Mouse (Mus musculus): ENCODE results near the gene Tmc8. TPM values are rescaled to one million over a fixed set of nuclear protein-coding genes. Genes with fewer than 3 reads are reported as not detected.

Tmc8 gene
- polyA plus RNA-seq, 1 experiment from 2014 or later: 5.4 TPM

DNA sequence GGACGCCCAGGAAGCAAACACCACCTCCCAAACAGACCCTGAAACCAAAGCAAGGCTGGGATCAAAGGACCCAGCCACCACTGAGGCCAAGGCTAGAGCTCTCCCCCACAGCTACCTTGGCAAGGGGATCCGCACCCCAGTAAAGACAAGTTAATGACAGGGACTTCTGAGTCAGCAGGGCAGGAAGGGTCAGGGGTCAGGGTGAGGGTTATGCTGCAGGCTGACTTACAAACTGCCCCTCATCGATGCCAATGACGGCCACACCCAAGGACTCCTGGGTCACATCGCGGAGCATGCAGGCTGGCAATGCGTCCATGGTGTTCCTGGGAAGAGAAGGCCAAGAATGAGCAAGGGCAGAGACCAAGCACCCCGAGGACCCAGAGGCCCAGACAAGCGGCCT is 40.0 kb downstream of the Tmc8 start:
- no peaks in the 10 kb centered on the region for H3K27me3 ChIP-seq (replicated peaks)
- no peak overlapping the region; the same call in 1 of the 2 replicates for H3K27ac ChIP-seq
- H3K9me3 ChIP-seq: no peaks in the 10 kb centered on the region
- H3K4me1 ChIP-seq: peaks cover 50% of the 10 kb centered on the region
- WGBS: 86% methylated on average over 9 of the region's 9 CpGs
- no peak overlapping the region for H3K4me3 ChIP-seq (replicated peaks)
- peaks cover 41% of the 10 kb centered on the region for H3K36me3 ChIP-seq
- H3K4me2 ChIP-seq: no peak overlapping the region
- no peak overlapping the region for H3K9ac ChIP-seq
- no peak for ATAC-seq (ENCODE audit: insufficient read depth, low FRiP score, low read depth)

DNA sequence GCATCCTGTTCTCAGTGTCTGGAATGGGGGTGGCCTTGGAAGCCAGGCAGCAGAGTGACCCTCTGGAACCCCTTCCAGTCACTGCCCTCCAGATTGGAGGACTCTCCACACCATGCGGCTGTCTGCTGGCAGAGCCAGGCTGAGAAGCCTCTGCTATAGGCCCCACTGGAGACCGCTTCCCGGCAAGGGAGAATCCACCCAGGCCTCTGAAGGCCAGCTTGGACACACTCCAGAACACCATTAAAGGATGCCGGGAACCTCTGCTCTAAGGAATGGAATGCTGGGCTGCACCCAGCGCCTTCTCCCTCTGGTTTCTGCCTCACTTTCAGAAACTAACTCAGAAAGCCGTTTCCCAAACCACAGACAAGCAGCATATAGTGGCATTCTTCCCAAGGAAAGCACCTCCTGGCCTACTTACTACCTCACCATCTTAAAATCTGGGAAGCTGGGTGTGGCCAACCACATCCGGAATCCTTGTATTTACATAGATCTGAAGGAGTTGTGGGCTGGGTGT is 40.9 kb downstream of the Tmc8 start:
- H3K36me3 ChIP-seq: peaks cover 34% of the 10 kb centered on the region
- H3K27ac ChIP-seq: peak overlapping the region; percentile 46
- peak overlapping the region; percentile 5 for H3K4me2 ChIP-seq
- no peak overlapping the region for H3K9ac ChIP-seq
- no peak for ATAC-seq (ENCODE audit: insufficient read depth, low FRiP score, low read depth)
- 0 out of 2 replicates have a peak overlapping the region, but pooled peaks have one; percentile 1 for H3K4me3 ChIP-seq (replicated peaks)
- peaks cover 59% of the 10 kb centered on the region for H3K4me1 ChIP-seq
- H3K27me3 ChIP-seq (replicated peaks): no peaks in the 10 kb centered on the region
- no peaks in the 10 kb centered on the region for H3K9me3 ChIP-seq
- 63% methylated on average over 7 of the region's 7 CpGs for WGBS

DNA sequence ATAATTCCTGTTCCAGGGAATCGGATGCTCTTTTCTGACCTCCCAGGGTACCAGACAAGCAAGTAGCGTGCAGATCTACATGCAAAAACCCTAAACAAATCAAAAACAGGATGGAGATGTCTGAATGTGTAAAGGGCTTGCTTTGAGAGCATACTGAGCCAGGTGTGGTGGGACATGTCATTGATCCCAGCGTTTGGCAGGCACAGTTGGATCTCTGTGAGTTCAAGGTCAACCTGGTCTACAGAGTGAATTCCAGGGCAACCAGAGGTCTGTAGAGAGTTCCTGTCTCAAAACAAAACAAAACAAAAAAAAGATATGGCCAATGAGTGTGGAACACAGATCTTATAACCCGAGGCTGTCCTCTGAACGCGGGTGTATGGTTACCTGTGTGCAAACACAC is 41.5 kb downstream of the Tmc8 start:
- no peak overlapping the region for H3K9ac ChIP-seq
- peaks cover 64% of the 10 kb centered on the region for H3K4me1 ChIP-seq
- 0 out of 2 replicates have a peak overlapping the region, but pooled peaks have one; percentile 1 for H3K4me3 ChIP-seq (replicated peaks)
- H3K27me3 ChIP-seq (replicated peaks): no peaks in the 10 kb centered on the region
- peak overlapping the region; percentile 46 for H3K27ac ChIP-seq
- no peak for ATAC-seq (ENCODE audit: insufficient read depth, low FRiP score, low read depth)
- no peaks in the 10 kb centered on the region for H3K9me3 ChIP-seq
- H3K4me2 ChIP-seq: peak overlapping the region; percentile 5; the same call in 1 of the 2 replicates
- peaks cover 28% of the 10 kb centered on the region for H3K36me3 ChIP-seq
- WGBS: 85% methylated on average over 6 of the region's 6 CpGs

DNA sequence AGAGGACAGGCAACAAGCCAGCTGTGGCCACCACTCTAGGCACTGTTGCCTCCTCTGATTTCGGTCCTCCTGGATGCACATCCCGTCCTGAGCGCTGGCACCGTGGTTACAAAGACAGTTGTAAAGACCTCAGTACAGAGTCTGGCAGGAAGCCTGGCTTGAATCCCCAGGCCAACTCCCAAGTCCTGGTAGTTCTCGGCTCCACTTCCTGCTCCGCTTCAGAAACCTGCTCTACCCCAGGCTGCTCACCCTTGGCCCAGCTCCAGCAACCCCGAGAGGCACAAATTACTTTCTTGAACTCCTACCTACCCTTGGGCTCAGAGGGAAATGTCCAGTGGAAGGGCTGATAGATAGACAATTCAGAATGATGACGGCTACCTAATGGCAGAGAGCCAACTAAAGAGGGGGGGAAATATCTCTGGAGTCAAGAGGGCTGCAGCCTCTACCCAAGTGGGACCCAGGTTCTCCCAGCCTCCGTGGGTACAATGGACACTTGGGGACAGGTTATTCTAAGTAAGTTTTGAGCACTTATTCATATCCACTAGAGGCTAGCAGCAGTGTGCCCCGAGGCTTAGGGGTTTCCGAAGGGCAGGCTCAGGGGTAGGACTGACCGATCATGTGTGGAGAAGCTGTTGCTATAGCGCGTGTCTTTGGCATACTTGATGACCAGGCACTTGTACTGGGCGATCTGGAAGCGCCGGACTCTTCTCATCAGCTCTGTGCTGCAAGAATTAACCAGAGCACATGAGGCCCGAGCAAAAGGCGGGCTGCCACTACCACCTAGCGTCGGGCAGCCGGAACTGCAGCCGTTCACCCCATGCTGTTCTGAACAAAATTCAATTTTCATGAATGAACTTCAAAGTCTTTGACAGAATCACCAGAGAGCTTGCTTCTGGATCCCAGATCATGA is 42.4 kb downstream of the Tmc8 start:
- H3K27me3 ChIP-seq (replicated peaks): no peaks in the 10 kb centered on the region

DNA sequence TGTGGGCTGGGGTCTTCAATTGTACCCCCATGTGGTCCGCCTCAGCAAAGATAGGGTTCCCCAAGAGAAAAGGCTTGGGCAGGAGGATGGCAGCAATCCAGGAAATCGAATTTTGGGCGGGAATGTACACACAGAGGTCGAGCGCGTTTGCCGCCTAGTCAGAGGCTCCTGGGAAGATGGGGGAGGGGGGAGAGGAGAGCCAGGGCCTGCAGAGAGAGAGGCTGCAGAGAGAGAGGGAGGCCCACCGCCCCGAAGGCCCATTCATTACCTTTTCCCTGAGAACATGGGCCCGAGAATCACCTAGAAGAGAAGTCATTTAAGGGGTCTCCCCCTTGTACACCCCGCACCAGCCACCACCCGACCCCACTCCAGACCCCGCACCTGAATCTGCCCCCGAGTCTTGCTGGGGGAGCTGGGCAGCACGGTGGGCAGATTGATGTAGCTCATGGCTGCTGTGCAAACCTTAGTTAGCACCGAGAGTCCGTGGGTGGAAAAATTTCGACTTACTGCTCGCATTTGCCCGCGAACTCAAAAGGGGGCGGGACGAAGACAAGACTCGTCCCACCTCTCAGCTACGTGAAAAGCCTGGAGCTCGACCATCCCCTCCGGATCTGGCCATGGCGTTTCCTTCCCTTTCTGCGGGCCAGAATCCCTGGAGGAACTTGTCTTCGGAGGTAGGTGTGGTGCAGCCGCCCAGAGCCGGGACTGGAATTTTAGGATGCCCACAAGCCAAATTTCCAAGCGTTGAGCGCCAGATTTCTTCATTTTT is 43.6 kb downstream of the Tmc8 start, which contains the start of the genes Afmid and Tk1:
Afmid (plus strand) TSS at position 592 of the 769 bp plus-strand sequence.
Tk1 (minus strand) TSS at position 760 of the 769 bp plus-strand sequence.
- under 1% methylated on average over 34 of the region's 34 CpGs for whole genome bisulfite sequencing
- Histone ChIP-seq H3K27ac (peak within 1 kb of the TSS; percentile 95), H3K36me3 (peaks cover 11% of the 10 kb centered on the region; the same call in 1 of the 2 replicates), H3K4me3 (replicated peaks) (peak within 1 kb of the TSS; percentile 62), H3K4me1 (peaks cover 83% of the 10 kb centered on the region), H3K9ac (peak within 1 kb of the TSS; percentile 65), H3K4me2 (peak within 1 kb of the TSS; percentile 93), H3K9me3 (no peaks in the 10 kb centered on the region), H3K27me3 (replicated peaks) (no peaks in the 10 kb centered on the region)
- ATAC-seq (ENCODE audit: insufficient read depth, low FRiP score, low read depth): peak; percentile 45; the same call in 1 of the 2 replicates

More for the DNA sequence above, 42.4 kb downstream of the Tmc8 start:
- 12% methylated on average over 23 of the region's 23 CpGs for WGBS
- H3K27ac ChIP-seq: peak overlapping the region; percentile 95
- peaks cover 73% of the 10 kb centered on the region for H3K4me1 ChIP-seq
- no peaks in the 10 kb centered on the region for H3K9me3 ChIP-seq
- ATAC-seq (ENCODE audit: insufficient read depth, low FRiP score, low read depth): peak; percentile 32; the same call in 1 of the 2 replicates
- H3K36me3 ChIP-seq: peaks cover 19% of the 10 kb centered on the region
- peak overlapping the region; percentile 93 for H3K4me2 ChIP-seq
- H3K9ac ChIP-seq: peak overlapping the region; percentile 65
- peak overlapping the region; percentile 62 for H3K4me3 ChIP-seq (replicated peaks)

DNA sequence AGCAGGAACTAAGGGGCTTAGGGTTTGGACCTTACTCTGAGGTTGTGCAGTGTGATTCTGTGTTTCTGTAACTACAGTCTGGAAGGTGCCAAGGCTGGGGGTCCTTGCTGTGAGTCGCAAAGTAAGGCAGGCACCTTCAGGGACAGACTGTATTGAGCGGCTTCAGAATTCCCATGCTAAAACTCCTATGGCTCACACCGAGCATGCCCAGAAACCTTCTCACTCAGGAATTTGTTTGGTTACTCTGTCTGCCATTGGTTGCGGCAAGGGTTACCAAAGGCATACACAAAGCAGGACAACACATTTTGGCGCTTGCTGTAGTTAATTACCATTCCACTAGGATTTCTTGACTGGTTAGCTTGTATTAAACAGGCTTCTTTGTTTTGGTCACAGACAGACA is 44.3 kb downstream of the Tmc8 start:
- Histone ChIP-seq H3K27me3 (replicated peaks) (no peaks in the 10 kb centered on the region), H3K9me3 (no peaks in the 10 kb centered on the region), H3K4me1 (peaks cover 86% of the 10 kb centered on the region), H3K9ac (peak overlapping the region; percentile 42), H3K36me3 (peaks cover 11% of the 10 kb centered on the region; the same call in 1 of the 2 replicates), H3K4me3 (replicated peaks) (peak overlapping the region; percentile 62), H3K4me2 (peak overlapping the region; percentile 93), H3K27ac (peak overlapping the region; percentile 95)
- WGBS: 11% methylated on average over 5 of the region's 5 CpGs
- ATAC-seq (ENCODE audit: insufficient read depth, low FRiP score, low read depth): no peak

DNA sequence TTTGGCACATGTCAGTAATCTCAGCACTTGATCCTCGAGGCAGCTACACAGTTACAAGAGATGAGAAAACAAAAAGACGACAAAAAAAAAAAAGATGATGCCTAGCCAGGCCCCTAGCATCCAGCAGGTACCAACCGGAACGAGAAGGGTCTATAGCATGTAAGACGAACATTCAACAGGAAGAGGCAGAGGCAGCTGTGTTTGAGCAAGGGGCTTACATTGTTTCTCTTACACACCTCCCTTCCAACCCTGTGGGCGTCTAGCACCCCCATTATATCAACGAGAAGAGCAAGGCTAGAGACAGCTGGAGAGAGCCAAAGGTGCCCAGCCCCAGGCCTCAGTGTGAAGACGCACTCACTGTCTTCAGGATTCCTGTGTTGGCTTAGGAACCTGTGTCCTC is 45.0 kb downstream of the Tmc8 start:
- H3K4me2 ChIP-seq: peak overlapping the region; percentile 93; the same call in 1 of the 2 replicates
- H3K9ac ChIP-seq: no peak overlapping the region
- H3K4me1 ChIP-seq: peaks cover 80% of the 10 kb centered on the region

DNA sequence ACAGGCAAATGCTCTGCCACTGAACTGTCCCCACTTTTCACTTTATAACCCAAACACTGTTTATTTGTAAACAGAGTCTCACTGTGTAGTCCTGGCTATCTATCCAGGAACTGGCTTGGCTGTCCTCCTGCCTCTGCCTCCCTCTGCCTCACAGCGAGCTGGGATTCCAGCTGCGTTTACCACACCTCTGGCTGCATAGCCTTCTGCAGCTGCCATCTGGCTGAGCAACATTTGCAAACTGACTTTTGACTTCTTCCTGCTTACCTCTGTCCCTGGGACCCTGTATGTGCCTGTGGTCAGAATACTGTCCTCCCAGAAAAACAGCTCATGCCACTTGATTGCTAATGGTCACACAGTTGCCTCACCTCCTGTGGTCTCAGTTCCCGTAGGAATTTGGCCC is 45.5 kb downstream of the Tmc8 start:
- Histone ChIP-seq H3K4me3 (replicated peaks) (no peak overlapping the region), H3K9me3 (no peaks in the 10 kb centered on the region), H3K27me3 (replicated peaks) (no peaks in the 10 kb centered on the region), H3K27ac (peak overlapping the region; percentile 95), H3K4me1 (peaks cover 83% of the 10 kb centered on the region), H3K4me2 (peak overlapping the region; percentile 14), H3K36me3 (0 out of 2 replicates have a peak, but pooled peaks cover 3% of the 10 kb centered on the region), H3K9ac (no peak overlapping the region)
- ATAC-seq (ENCODE audit: insufficient read depth, low FRiP score, low read depth): no peak
- 44% methylated on average over 3 of the region's 3 CpGs for WGBS

More for the DNA sequence above, 45.0 kb downstream of the Tmc8 start:
- no peak for ATAC-seq (ENCODE audit: insufficient read depth, low FRiP score, low read depth)
- H3K27ac ChIP-seq: peak overlapping the region; percentile 95; the same call in 1 of the 2 replicates
- no peaks in the 10 kb centered on the region for H3K9me3 ChIP-seq
- 42% methylated on average over 8 of the region's 8 CpGs for whole genome bisulfite sequencing
- peaks cover 3% of the 10 kb centered on the region; the same call in 1 of the 2 replicates for H3K36me3 ChIP-seq
- H3K4me3 ChIP-seq (replicated peaks): no peak overlapping the region
- no peaks in the 10 kb centered on the region for H3K27me3 ChIP-seq (replicated peaks)

DNA sequence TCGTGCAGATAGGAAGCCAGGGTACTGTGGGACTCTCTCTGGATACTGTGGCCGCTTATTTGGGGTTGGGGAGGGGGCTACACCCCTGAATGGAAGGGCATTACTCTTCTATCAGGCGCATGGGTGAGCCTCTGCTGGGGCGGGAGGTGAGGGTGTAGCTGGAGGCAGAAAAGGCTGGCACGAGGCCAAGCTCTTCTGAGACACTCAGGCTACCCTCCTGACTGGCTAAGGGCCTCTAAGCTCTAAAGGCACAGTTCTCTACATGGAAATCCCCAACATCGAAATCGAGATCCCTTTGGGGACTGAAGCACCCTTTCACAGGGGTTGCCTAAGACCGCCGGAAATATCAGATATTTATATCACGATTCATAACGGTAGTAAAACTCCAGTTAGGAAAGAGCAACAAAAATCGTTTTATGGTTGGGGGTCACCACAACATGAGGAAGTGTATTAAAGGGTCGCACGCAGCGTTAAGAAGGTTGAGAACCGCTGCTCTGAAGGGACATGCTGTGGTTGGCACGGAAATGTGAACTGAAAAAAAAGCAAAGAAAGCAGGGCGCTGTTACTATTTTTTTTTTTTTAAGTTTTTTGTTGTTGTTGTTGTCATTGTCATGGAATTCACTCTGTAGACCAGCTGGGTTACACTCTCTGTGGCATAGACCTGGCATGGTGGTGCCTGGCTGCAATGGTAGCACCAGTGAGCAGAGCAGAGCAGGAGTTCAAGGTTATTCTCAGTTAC is 46.4 kb downstream of the Tmc8 start:
- Histone ChIP-seq H3K9ac (no peak overlapping the region), H3K4me2 (peak overlapping the region; percentile 14; the same call in 1 of the 2 replicates)

DNA sequence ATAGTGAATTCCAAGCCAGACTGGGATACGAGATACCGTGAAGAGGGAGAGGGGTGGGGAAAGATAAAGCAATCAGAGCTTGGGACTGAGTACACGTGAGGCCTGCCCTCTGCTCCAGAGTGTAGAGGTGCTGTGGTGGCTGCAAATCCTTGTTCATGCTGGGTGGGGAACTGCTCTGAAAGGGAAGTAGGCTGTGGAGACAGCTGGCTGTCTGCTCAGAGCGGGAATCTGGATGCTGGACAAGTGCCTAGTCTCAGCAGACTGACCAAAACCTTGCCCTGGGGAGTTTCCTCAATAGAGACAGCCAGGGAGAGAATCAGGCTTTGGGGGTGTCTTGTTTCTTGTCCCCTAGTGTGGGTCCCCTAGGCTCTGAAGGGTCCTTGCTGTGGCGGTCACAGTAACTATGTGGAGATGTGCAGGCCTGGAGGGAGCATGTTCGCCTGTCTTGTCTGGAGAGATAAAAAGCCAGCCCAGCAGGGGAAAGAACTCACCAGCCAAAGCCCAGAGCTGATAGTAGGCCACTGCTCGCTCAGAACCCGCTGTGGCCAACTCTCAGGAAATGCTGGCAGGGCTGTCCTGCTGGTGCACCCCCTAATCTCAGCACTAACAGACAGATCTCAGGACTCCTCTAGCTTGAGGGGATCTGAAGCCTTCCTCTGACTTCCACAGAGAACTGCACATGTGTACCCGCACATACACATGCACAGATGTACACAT is 47.2 kb downstream of the Tmc8 start:
- Histone ChIP-seq H3K4me1 (peaks cover 69% of the 10 kb centered on the region), H3K4me2 (0 out of 2 replicates have a peak overlapping the region, but pooled peaks have one; percentile 1)
- WGBS: 39% methylated on average over 9 of the region's 9 CpGs

More for the DNA sequence above, 46.4 kb downstream of the Tmc8 start:
- H3K9me3 ChIP-seq: no peaks in the 10 kb centered on the region
- H3K4me1 ChIP-seq: peaks cover 76% of the 10 kb centered on the region
- H3K27ac ChIP-seq: peak overlapping the region; percentile 83
- no peaks in the 10 kb centered on the region for H3K27me3 ChIP-seq (replicated peaks)
- no peak overlapping the region for H3K4me3 ChIP-seq (replicated peaks)
- 0 out of 2 replicates have a peak, but pooled peaks cover 1% of the 10 kb centered on the region for H3K36me3 ChIP-seq
- no peak for ATAC-seq (ENCODE audit: insufficient read depth, low FRiP score, low read depth)
- WGBS: 60% methylated on average over 18 of the region's 18 CpGs

More for the DNA sequence above, 47.2 kb downstream of the Tmc8 start:
- H3K27me3 ChIP-seq (replicated peaks): no peaks in the 10 kb centered on the region
- ATAC-seq (ENCODE audit: insufficient read depth, low FRiP score, low read depth): peak; percentile 55
- no peak overlapping the region for H3K9ac ChIP-seq
- no peak overlapping the region for H3K4me3 ChIP-seq (replicated peaks)
- H3K9me3 ChIP-seq: no peaks in the 10 kb centered on the region
- peak overlapping the region; percentile 83 for H3K27ac ChIP-seq
- H3K36me3 ChIP-seq: no peaks in the 10 kb centered on the region

Data from stomach, embryonic 15.5 days (tissue).